Mouse (Mus musculus): ENCODE data around the gene Trex1.

Gene Trex1

DNA sequence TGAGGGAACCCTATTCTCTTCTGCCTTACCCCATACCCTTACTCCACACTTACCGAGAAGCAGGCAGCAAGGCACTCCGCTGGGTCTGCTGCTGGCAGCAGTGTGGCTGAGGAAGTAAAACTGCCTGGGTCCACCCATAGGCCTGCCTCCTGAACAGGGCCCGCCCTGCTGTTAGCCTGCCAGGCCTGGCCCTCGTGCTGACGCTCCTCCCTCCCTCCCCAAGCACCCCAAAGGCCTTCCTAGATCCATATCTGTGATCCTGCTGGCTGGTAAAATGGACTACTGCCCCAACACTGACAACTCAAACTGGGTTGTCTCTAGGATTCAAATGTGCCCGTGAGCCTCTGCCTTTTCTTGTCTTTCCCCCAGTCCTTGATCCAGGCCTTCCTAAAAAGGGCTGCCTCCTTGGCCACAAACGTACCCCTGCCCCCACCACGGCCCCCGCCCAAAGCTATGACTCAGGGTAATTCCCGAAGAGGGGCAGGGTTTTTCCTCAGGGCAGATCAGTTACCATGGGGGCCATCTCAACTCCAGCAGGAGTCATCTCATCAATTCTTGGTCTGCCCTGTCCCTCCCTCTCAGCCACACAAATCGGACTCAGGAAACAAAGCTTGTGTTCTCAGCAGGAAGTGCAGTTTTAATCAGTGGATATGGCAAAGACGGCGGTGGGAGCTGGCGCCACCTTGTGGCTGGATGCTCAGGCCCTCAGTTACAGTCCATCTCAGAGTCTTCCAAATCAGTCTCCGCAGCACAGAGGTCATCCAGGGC, at the start of gene Trex1:
Gene Trex1 (minus strand): TSS at position 599 of the 768 bp plus-strand sequence.
- DNase-seq (ENCODE audit: low read depth, low spot score): peak; percentile 93

DNA sequence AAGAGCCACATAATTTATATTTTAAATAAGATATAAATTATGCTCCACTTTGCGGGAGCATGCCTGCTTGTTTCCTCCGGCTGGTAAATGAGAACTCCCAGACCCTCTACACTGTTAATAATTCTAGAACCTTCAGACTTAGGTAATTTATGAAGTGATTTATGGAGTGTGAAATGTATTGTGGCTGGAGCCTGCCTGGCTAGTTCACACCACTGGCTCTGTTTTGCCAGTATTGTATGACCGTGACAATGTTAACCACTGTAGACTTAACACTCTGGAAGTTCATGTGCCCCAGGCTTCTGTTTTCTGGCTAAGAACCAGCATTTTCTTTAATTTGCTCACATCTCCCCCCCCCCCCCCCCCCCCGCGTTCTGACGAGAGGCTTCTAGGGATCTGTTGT, 47.8 kb upstream of the Trex1 start:
- DNase-seq (ENCODE audit: low read depth, low spot score): no peak

DNA sequence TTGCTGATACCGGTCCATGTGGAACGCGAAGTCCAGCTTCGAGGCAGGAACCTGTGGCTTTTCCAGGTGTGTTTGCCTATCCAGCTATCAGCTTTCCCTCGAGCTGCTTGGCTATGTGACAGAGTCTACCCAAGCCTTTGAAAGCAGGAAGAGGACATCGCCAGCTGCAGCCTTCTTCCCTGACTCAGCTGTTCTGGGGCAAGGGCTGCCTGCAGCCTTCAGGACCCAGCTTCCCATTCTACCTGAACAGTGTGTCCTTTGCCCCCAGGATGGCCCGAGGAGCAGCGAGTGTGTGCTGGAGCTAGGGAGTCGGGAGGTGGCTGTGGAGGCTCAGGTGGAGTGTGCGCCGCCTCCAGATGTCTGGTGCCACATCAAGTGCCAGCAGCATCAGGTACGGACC, 46.1 kb upstream of the Trex1 start:
- no peak for DNase-seq (ENCODE audit: low read depth, low spot score)

DNA sequence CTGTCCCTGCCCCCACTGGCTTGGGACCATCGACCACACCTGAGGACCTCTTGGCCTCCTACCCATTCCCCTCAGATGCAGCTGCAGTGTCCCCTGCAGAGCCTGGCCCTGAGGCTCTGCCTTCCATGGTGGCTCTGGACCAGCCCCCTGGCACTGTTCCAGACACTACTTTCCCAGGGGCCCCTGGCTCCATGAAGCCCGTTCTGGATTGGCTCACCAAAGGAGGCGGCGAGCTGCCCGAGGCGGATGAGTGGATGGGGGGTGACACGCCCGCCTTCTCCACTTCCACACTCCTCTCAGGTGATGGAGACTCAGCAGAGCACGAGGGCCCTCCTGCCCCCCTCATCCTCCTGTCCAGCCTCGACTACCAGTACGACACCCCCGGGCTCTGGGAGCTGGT, 45.5 kb upstream of the Trex1 start:
- no peak for DNase-seq (ENCODE audit: low read depth, low spot score)

DNA sequence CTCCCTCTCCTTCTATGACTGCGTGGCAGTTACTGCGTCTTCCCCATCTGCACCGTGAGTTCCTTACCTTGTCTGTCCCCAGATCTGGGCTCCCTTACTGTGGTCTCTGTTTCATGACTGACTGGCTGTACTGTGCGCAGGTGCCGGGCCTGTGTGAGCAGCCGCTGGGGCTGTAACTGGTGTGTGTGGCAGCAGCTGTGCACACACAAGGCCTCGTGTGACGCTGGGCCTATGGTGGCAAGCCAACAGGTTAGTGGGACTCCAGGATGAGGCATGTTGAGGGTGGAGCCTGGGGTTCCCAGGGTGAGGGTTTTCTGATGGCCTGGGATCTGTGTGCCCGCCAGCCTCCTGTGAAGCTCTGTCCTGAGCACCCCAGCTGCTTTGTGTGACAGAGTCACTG, 44.5 kb upstream of the Trex1 start:
- no peak for DNase-seq (ENCODE audit: low read depth, low spot score)

DNA sequence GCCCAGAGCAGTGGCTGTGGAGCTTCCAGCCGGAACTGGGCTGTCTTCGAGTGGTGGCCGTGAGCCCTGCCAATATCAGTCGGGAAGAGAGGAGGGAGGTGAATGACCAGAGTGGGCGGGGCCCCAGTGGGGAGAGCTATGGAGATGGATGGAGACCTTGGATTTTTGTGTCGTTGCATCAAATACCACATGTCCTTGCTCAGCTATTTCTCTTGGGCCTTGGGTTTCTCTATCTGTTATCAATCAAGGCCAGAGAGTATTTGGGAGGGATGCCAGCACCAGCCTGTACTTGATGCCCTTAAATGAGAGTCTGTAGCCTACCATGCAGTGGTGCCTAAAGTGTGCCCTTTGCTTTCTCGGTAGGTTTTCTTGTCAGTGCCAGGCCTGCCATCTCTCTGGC, 43.7 kb upstream of the Trex1 start:
- no peak for DNase-seq (ENCODE audit: low read depth, low spot score)

DNA sequence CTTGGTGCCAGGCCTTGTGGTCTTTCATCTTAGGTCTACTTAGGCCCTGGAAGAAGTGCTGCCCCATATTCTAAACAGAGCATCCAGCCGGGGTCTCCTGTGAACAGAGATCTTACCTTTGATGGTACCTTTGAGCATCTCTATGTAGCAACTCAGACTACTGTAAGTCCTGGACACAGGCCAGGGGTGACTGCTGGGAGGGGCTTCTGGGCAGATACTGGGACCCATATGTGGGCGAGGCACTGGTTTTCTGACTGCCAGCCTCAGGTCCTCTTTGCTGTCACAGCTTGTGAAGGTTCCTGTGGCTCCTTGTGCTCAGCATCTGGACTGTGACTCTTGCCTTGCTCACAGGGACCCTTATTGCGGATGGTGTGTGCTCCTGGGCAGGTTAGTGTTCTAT, 43.0 kb upstream of the Trex1 start:
- DNase-seq (ENCODE audit: low read depth, low spot score): no peak

DNA sequence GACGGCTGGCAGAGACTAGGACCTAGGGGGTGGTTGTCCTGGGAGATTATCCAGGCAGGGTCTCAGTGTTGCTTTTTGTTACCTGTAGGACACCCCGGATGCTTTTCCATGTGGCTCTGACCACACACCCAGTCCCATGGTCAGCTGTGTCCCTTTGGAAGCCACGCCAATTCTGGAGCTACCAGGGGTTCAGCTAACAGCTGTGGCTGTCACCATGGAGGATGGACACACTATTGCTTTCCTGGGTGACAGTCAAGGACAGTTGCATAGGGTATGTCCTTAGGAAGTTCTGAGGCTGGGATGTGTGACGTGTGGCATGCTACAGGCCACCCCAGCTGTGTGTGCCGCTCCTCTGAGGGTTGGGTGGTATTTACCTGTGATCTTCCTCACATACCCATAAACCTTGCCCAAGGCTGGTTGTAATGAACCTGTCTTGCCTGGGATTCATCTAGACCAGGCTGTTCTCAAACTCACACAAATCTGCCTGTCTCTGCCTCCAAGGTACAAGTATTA, 42.5 kb upstream of the Trex1 start:
- no peak for DNase-seq (ENCODE audit: low read depth, low spot score)

DNA sequence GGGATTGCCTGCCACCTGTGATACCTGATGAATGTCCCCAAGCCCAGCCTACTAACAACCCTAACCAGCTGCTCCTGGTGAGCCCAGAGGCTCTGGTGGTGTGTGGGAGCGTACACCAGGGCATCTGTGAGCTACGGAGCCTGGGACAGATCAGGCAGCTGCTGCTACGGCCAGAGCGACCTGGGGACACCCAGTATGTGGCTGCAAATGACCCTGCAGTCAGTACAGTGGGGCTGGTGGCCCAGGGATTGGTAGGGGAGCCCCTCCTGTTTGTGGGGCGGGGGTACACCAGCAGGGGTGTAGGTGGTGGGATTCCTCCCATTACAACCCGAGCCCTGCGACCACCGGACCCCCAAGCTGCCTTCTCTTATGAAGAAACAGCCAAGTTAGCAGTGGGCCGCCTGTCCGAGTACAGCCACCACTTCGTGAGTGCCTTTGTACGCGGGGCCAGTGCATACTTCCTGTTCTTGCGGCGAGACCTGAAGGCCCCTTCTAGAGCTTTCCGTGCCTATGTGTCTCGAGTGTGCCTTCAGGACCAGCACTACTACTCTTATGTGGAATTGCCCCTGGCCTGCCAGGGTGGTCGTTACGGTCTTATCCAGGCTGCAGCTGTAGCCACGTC, 40.9 kb upstream of the Trex1 start:
- no peak for DNase-seq (ENCODE audit: low read depth, low spot score)

DNA sequence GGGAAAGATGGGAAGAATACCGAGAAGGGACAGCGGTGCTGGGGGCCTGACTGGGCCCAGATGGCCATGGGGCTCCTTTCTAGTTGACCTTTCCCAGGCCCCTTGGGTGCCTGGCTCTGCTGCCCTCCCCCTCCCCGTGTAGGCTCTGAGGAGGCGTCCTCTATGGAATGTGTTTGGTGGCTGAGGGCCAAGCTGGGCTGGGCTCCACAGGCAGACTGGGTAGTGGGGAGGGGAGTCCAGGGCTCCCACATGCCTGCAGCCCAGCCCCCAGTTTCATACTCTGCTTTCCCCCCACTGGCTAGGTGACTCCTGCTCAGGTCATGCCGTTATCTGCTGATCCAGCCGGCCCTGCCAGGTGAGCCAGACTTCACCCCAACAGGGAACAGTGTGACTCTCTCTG, 39.4 kb upstream of the Trex1 start:
- no peak for DNase-seq (ENCODE audit: low read depth, low spot score)

DNA sequence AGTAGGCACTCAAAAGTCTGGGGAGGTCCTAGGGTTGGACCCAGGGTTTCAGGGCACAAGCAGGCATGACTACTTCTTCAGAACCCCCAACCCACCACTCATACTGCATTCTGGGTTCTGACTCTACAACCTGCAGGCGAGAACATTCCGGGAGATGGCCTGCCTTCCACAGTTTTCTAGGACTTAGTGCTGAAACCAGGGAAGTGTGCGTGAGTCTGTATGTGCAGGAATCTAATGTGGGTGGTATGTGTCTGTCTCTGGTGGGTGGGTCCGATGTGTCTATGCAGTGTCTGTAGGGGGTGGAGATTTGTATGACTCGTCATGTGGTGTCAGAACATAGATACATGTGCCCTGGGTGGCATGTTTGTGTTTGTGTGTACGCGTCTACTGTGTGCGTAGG, 38.8 kb upstream of the Trex1 start:
- DNase-seq (ENCODE audit: low read depth, low spot score): no peak

DNA sequence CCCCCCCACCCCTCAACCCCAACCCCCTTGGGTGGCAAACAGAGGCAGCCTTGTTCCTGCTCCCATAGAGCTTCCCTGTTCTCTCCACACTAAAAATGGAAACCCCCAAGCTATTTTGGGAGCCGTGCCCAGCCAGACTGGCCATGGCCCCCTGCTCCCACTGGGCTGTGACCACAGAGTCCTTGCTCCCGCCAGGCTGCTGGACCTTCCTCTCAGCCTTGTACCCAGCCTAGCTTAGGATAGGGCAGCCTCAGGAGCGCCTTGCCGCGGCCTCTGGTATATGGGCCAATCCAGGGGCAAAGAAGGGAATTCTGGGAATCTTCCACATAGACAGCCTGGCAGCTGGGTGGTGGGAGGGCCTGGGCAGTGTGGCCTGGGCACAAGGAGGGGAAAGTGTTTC, 38.3 kb upstream of the Trex1 start:
- DNase-seq (ENCODE audit: low read depth, low spot score): no peak

DNA sequence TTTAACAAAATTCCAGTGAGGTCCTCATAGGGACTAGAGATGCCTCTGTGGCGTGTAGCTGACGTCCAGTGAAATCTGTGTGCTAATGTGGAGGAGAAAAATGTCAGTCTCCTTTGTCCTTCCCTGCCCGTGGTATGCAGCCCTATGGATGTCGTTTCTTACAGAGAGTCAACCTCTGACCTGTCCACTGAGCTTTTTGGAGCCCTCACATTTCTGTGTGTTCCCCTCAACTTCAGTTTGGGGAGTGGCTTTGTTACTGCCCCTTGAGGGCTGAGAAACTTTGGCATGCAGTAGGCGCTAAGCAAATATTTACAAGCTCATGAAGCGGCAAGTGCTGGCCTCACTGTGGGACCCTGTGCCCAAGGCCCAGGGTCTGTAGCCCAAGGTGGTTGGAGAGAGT, 37.8 kb upstream of the Trex1 start:
- DNase-seq (ENCODE audit: low read depth, low spot score): no peak

DNA sequence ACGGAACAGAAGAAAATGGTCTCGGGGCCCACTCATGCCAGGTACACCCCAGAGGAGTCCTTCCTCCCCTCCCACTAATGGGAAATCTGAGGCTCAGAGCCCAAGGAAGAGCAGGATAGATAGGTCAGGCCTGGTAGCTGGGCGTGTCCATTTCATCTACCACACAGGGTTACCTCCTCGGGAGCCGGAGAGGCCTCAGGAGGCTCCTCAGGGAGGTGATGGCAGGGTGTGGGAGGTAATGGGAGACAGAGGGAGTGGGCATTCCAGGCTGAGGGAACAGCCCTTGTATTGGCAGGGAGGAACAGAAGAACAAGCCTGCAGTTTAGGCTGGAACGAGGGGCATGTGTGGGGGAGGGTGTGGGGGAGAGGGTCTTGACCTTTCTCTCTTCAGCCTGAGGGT, 37.3 kb upstream of the Trex1 start:
- no peak for DNase-seq (ENCODE audit: low read depth, low spot score)

DNA sequence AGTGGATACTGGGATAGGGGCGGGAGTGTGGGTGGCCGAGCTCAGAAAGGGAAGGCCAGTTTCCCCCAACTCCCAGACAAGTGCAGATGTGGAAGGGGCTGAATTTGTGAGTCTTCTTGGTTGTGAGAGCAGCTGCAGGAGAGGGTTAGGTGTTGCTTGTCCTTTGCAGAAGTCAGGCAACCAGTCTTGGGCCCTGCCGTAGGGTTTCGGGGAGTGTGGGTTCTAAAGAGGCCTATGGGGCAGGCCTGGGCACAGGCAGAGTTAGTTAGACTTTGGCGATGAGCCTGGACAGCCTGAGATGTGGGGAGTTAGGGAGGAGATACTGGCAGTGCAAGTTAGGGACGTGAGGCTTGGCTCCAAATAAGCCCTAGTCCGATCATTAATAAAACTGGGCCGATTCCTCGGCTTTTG, 36.7 kb upstream of the Trex1 start:
- no peak for DNase-seq (ENCODE audit: low read depth, low spot score)

DNA sequence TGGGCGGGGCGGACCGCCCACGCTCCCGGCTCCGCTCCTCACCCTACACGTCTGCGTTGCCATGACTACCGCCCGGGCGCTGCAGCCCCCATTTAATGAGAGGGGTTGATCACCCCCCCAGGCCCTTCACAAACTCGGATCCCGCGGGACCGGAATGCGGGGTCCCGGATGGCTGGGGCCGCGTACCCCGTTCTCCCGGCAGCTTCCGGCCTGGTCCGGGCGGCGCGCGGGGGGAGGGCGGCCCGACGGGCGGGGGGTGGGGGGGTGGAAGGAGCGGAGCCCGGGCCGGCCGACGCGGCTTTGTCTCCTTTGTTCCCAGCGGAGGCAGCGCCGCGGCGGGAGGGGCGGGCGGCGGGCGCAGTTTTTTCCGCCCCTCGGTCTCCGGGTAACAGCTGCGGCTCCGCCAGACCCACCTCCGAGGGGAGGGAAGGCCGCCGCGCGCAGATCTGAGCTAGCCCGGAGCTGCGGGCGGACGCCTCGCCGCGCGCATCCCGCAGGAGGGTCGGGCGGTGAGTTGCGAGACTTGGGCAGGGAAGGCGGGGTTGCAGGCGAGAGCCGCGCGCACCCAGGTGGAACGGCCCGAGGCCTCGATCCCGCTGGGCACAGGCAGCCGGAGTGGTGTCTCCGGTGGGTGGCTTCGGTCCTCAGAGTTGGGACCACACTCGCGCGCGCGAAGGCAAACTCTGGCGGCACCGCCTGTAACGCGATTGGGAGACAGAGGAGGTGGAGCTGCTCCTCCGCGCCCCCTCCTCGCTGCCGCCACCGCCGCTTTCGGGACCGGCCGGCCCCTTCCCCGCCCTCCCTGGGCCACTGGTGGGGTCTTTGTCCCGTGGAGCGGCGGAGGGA, 35.8 kb upstream of the Trex1 start, which contains the start of gene Plxnb1:
Gene Plxnb1 (plus strand): TSS at position 253 of the 846 bp plus-strand sequence.
- no peak for DNase-seq (ENCODE audit: low read depth, low spot score)

DNA sequence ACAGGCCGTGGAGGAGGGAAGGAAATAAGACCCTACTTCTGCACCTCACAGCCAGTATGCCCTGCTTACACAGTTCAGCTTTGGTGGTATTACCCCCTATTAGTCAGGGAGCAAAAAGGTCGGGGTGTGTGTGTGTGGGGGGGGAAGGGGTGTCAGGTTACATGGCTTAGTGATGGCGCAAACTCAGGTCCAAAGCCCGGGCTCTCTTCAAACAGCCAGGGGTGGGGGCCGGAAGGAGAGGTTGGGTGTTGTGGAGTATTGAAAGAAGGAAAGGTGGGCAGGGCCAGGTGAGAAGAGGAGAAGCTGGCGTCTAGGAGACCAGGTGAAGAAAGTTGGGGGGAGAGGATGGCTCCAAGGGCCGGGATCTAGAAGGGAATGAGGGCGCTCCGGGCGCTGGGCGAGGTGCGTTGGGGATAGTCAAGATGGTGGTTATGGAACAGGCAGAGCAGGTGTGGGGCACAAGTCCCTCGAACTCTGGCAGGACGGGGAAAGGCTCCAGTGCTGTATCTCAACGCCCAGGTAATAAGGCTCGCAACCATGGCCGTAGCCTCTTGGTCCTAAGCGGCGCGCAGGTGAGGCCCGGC, 35.1 kb upstream of the Trex1 start:
- no peak for DNase-seq (ENCODE audit: low read depth, low spot score)

DNA sequence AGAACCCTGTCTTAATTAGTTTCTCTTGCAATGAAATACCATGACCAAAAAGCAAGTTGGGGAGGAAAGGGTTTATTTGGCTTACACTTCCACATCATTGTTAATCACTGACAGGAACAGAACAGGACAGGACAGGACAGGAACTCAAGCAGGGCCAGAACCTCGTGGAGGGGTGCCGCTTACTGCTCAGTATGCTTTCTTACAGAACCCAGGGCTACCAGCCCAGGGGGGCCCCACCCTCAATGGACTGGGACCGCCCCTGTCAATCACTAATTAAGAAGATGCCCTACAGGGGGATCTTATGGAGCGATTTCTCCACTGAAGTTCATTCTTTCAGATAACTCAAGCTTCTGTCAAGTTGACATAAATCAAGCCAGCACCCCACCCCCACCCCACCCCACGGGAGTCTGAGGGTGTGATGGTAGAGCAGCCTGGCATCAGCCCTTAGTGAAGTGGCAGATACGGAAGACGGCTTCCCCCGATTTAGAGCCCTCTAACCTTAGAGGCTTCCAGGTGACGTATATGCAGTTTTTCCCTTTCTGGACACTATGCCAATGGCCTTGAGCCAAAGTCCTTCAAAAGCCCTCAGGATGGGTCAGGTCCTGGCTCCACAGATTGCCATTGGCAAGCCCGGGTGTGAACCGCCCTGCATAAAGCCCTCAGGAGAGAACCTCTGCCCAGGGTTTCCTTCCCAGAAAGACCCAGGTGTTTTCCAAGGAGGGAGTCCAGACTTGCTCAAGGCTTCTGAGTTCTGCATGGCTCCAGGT, 34.4 kb upstream of the Trex1 start:
- no peak for DNase-seq (ENCODE audit: low read depth, low spot score)

DNA sequence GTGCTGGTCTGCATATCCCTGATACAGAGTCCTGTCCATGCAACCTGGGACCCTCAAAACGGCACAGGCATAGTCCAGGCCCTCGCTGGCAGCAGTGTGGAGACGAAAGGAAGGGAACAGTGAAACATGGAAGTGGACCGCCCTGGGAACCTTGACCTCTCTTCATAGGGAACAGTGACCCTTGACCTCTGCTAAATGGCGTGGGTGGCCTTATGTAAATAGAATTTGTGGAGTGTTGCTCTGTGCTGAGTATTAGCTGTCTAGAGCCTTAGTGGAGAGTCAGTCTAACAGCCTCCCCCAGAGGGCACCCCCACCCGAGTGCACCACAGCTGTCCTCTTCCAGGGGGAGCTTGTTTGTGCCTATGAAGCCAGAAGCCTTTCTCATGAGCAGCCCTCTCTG, 33.3 kb upstream of the Trex1 start:
- DNase-seq (ENCODE audit: low read depth, low spot score): no peak

DNA sequence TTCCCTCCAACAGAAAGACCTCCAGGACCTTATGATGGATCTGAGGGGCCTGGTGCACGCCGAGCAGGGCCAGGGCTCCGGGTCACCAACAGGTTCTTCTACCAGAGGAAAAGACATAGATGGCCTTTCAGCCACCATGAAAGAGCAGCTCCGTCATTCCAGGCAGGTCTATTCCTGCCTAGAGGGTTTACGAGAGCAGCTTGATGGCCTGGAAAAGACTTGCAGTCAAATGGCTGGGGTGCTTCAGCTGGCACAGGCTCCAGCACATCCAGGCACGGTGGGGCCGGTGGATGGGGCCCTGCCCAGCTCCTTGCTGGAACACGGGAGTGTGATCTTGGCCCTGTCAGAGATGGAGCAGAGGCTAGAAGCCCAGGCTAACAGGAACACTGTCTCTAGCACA, 32.3 kb upstream of the Trex1 start:
- no peak for DNase-seq (ENCODE audit: low read depth, low spot score)

DNA sequence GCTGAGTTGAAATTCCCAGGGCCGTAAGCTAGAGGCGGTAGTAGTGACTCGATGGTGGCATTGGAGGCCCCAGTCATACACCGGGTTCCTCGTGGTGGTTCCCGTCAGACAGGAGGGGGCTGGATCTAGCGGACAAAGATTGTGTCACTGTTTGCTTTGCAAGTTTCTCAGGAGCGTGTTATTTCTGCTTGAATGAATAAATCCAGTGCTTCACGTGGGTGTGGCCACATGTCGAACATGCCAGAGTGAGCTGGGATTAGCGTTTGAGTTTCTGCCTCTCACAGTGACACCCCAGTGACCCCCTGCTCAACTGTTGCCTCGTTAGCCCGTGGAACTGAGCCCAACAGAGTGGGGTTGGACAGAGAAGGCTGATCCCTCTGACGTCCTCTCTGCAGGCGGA, 30.9 kb upstream of the Trex1 start:
- no peak for DNase-seq (ENCODE audit: low read depth, low spot score)

All from 3T3-L1 (cell line).